Mouse (Mus musculus): ENCODE measurements around the gene Olfr1275.

Olfr1275 gene

DNA sequence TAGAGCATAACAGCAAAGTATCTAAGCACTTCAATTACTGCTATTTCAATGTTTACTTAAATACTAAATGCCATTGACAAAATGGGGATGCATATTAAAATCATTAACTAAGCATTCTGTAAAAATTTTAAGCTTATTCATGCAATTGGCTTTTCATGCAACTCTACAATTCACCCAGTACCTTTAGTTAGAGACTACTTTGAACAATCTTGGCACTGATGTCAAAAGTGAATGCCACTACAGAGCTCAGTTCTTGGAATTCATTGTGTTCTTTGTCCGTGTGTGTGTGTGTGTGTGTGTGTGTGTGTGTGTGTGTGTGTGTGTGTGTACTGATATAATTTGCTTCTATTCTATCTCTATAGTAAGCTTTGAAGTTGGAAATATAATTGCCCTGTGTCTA lies at the start of gene Olfr1275:
Gene Olfr1275, minus strand, starts transcription at position 101 of the 400 bp plus-strand sequence.
- ATAC-seq (ENCODE audit: insufficient number of reproducible peaks, low FRiP score, low TSS enrichment) = no peak

DNA sequence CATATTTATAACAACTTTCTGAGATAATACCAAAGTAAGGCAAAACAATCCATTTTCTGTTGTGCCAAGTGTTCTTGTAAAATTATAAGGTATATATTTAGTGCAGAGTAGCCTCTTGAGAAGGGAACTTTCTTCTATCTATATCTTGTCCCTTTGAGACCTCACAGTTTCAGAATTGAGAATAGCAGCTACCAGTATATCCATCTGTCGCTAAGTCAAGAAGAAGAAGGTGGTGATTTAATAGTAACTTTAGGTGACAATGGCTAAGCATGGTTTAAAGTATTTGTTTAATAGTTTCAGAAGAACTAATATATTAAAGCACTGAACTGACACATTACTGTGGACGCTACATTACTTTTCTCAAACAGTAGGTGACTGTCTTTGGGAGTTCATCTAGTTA lies 38.9 kb upstream of the Olfr1275 start, which contains the start of gene Olfr1277:
Gene Olfr1277, minus strand, starts transcription at position 101 of the 400 bp plus-strand sequence.
- no peak for ATAC-seq (ENCODE audit: insufficient number of reproducible peaks, low FRiP score, low TSS enrichment)

DNA sequence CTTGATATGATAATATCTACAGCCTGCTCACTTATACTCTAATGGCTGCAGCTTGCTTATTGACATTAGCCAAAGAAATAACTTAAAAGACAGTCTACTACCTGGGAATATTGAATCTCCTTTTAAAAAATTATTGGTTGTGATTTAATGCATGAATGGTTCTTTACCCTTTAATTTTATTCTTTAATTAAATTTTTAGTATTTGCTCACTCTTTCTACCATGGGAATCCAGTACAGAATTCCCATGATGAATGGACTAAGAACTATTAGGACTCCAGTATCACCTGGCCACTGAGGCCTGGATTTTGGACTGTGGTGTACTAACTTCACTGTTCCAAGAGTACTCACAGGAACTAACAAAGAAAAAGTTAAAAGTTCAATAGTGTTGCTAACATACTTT lies 19.1 kb upstream of the Olfr1275 start, which contains the start of gene Olfr1276:
Gene Olfr1276, plus strand, starts transcription at position 301 of the 400 bp plus-strand sequence.
- no peak for ATAC-seq (ENCODE audit: insufficient number of reproducible peaks, low FRiP score, low TSS enrichment)

DNA sequence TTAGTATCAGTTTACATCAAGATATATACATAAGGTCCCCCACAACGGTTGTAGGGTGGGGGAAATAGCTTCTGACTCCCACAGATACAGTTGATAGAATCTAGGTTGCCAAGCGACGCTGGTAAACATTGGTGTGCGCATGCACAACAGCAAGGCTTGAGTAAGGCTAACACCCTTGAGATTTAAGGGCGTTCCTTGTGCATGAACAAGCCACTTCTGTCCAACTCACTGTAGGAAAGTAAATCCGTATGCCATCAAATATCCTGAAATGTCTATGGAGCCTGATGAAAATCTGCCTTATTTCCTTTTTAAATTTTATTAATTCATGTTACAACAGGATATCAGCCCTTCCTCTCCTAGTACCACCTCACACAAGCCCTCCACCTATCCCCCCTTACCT lies 5.6 kb downstream of the Olfr1275 start, which contains the start of gene 4930430A15Rik:
Gene 4930430A15Rik, minus strand, starts transcription at position 101 of the 400 bp plus-strand sequence.
- ATAC-seq (ENCODE audit: insufficient number of reproducible peaks, low FRiP score, low TSS enrichment) = no peak

DNA sequence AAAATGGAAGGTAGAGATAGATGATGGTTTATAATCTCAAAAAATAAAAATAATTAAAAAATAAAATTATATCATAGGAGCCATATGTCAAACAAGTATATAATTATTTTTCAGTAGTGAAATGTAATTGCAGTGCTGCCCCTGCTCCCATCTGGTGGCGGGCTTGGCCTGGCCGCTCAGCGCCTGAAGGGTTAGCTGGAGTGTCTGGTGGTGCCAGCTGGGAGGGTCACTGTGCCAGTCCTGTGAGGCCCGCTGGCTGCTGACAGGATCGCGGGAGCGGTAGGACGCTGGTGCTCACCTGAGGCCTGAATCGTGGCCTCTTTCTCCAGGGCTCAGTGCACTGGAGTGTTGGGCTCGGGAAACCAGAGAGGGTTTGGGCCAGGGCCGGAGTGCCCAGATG lies 53.0 kb downstream of the Olfr1275 start:
- no peak for ATAC-seq (ENCODE audit: insufficient number of reproducible peaks, low FRiP score, low TSS enrichment)
